ENCODE assay signal across 18 mouse cellular contexts in genomic region chr5:108009721-108010120, GRCm38 (mm10). TPM values are rescaled to one million over a fixed set of nuclear protein-coding genes. Genes with fewer than 3 reads are reported as not detected.
A peak's percentile ranks its signal among the peaks of the same experiment; 100 is the strongest.
DNase-seq lines count a peak whose midpoint lies in the region.
"Had no signal": no experiment of that assay in that cellular context is flagged by ENCODE, and none has a peak within 500 bp of the region (broad histone marks: within the 10 kb centered on the region; RNA-seq: fewer than 3 reads in every experiment).

No protein-coding gene starts in this region.

- DNase-seq in adrenal gland, postnatal 14 days, result peak; percentile 47
- no peak for DNase-seq in adrenal gland, postnatal 4 days (ENCODE audit: low spot score in 2 of 2)
- DNase-seq in 416B (ENCODE audit: low read depth), result peak; percentile 56
- peak; percentile 58 for DNase-seq in fibroblast of lung, adult 2 months (ENCODE audit: low read depth)
- peak; percentile 23 for DNase-seq in lung, postnatal 25 days (ENCODE audit: low spot score)
- DNase-seq in cerebellum, adult 9-11 months, result no peak
- no peak for DNase-seq in urinary bladder, postnatal 25 days (ENCODE audit: low spot score)
- no peak for DNase-seq in frontal cortex, postnatal 36 days (ENCODE audit: low spot score in 2 of 2)
- DNase-seq: B cell, adult 2 months; cerebellum, adult 9-10 months; gastrocnemius, postnatal 25 days; heart, postnatal 36 days; kidney, adult 18-20 months; kidney, postnatal 4 days; liver, embryonic 13.5 days; right cerebral cortex, adult 18-20 months; right cerebral cortex, postnatal 4 days; thymus, postnatal 25 days had no signal

RNA-seq across cellular contexts. Expression of gene Fam69a, which starts 22.8 kb away (rescaled TPM):
- 15.5 and 18.4 TPM in 2 replicates for total RNA-seq in adrenal gland, postnatal 14 days (2021)
- 10 to 100 TPM in 1 of 2 experiments, 1 to 10 TPM in 1; 9.8 to 10.1 TPM for total RNA-seq in adrenal gland, postnatal 4 days (2021)

RNA-seq across cellular contexts. Expression of gene Mtf2, which starts 55.8 kb away (rescaled TPM):
- 22.7 and 27.9 TPM in 2 replicates for total RNA-seq in adrenal gland, postnatal 14 days (2021)
- 10 to 100 TPM; 45.8 to 47.8 TPM for total RNA-seq in adrenal gland, postnatal 4 days (2021)

Comparison
In these comparisons a context has a peak if more than half of its experiments do, and no peak if none do; other contexts are left out.
1. DNase-seq: peak in adrenal gland, postnatal 14 days (single experiment), 416B (single experiment), fibroblast of lung, adult 2 months (single experiment) and lung, postnatal 25 days (single experiment); none in adrenal gland, postnatal 4 days (0 of 2), cerebellum, adult 9-11 months (single experiment), urinary bladder, postnatal 25 days (single experiment) and frontal cortex, postnatal 36 days (0 of 2).